Mouse (Mus musculus) brain, embryonic 14.5 days (tissue): Measurements from ENCODE around the gene Scfd2.

Source experiments
- CTCF ChIP-seq: fragments of 200-500 bp; IDR thresholded peaks from 2 replicates; pipeline ENCODE4 v1.5.1; 2012; ENCODE audit warnings: inconsistent platforms, mild to moderate bottlenecking, moderate library complexity, borderline replicate concordance; ENCODE audit not compliant: insufficient read depth, insufficient read length; ENCODE audit errors: extremely low read depth
- POLR2A ChIP-seq: fragments of 200-500 bp; IDR thresholded peaks from 2 replicates; pipeline ENCODE4 v1.6.1; 2012; ENCODE audit warnings: mild to moderate bottlenecking, inconsistent platforms, borderline replicate concordance; ENCODE audit not compliant: poor library complexity, insufficient read depth, insufficient read length, severe bottlenecking; ENCODE audit errors: extremely low read depth

DNA sequence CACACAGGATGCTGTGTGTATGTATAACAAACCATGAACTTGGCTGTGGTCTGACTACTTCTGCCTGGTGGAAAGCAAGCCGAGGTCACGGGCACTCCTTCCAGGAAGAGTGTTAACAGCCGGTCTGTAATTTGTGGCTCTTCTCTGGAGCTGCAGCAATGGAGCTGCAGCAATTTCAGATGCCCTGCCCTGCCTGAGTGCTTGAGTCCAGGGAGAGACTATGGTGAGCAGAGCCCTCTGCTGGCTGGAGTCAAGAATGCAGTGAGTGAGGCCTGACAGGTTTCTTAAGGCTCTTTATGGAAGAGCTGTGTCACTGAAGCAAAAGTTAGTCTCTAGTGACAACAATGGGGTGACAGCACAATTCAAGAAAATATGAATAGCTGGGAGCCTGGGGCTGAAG lies 253.8 kb downstream of the Scfd2 start:
- peak; percentile 94 for TF ChIP-seq CTCF
- no peak for TF ChIP-seq POLR2A
